Mouse (Mus musculus) ZHBTc4 (cell line): ENCODE measurements around the gene Actr8.

Source experiments
- DNase-seq: peaks from one replicate; pipeline ENCODE4 v3.0.0-alpha.2; 2011; ENCODE audit warnings: low read depth, low spot score

Actr8 gene

GRCm38 (mm10) chr14:29978254-29979204, at the start of gene Actr8:
Actr8 (plus strand) TSS chr14:29978337.
- DNase-seq, result peak; percentile 93

- no peak for DNase-seq
These were observed 49.2 kb upstream of the Actr8 start for GRCm38 (mm10) chr14:29928966-29929365.

GRCm38 (mm10) chr14:29935516-29935915, 42.6 kb upstream of the Actr8 start:
- no peak for DNase-seq

GRCm38 (mm10) chr14:29937466-29937865, 40.7 kb upstream of the Actr8 start:
- DNase-seq, result no peak

GRCm38 (mm10) chr14:29939600-29940312, 38.4 kb upstream of the Actr8 start:
- DNase-seq, result peak; percentile 46

GRCm38 (mm10) chr14:29940313-29940812, 37.8 kb upstream of the Actr8 start:
- no peak for DNase-seq

- peak; percentile 61 for DNase-seq
These were observed 37.3 kb upstream of the Actr8 start for GRCm38 (mm10) chr14:29940877-29941276.

GRCm38 (mm10) chr14:29946761-29947309, 31.3 kb upstream of the Actr8 start:
- DNase-seq, result peak; percentile 26

- DNase-seq, result peak; percentile 89
These were observed 27.3 kb upstream of the Actr8 start for GRCm38 (mm10) chr14:29950805-29951204.

GRCm38 (mm10) chr14:29957393-29957792, 20.7 kb upstream of the Actr8 start:
- no peak for DNase-seq

- peak; percentile 54 for DNase-seq
These were observed 10.5 kb upstream of the Actr8 start for GRCm38 (mm10) chr14:29967611-29968010.

GRCm38 (mm10) chr14:29968075-29968821, 9.9 kb upstream of the Actr8 start, which contains the start of gene Selenok:
Selenok (plus strand) TSS chr14:29968308.
- peak; percentile 99 for DNase-seq

- DNase-seq, result no peak
These were observed 6.7 kb upstream of the Actr8 start for GRCm38 (mm10) chr14:29971446-29971845.

- DNase-seq, result no peak
These were observed 6.1 kb upstream of the Actr8 start for GRCm38 (mm10) chr14:29971993-29972392.

- DNase-seq, result no peak
These were observed 1.2 kb upstream of the Actr8 start for GRCm38 (mm10) chr14:29976927-29977326.

- DNase-seq, result peak; percentile 83
These were observed 2.5 kb downstream of the Actr8 start for GRCm38 (mm10) chr14:29980447-29981205.

- DNase-seq, result no peak
These were observed 8.0 kb downstream of the Actr8 start for GRCm38 (mm10) chr14:29986096-29986495.

GRCm38 (mm10) chr14:29987276-29987675, 9.1 kb downstream of the Actr8 start:
- no peak for DNase-seq

- DNase-seq, result no peak
These were observed 9.6 kb downstream of the Actr8 start for GRCm38 (mm10) chr14:29987739-29988138.

GRCm38 (mm10) chr14:29988337-29988736, 10.2 kb downstream of the Actr8 start:
- DNase-seq, result no peak
